Mouse (Mus musculus): ENCODE results near the gene Ptma.

Ptma gene

GRCm38 (mm10) chr1:86551299-86551698 lies 24.8 kb downstream of the Ptma start:
- no peak for DNase-seq (ENCODE audit: low read depth)

GRCm38 (mm10) chr1:86551877-86552276 lies 25.4 kb downstream of the Ptma start:
- DNase-seq (ENCODE audit: low read depth), result no peak

- DNase-seq (ENCODE audit: low read depth), result no peak
Measured at GRCm38 (mm10) chr1:86555665-86556064, 29.1 kb downstream of the Ptma start.

GRCm38 (mm10) chr1:86557872-86558271 lies 31.3 kb downstream of the Ptma start:
- DNase-seq (ENCODE audit: low read depth), result peak; percentile 84

- no peak for DNase-seq (ENCODE audit: low read depth)
Measured at GRCm38 (mm10) chr1:86559232-86559631, 32.7 kb downstream of the Ptma start.

GRCm38 (mm10) chr1:86562663-86563062 lies 36.1 kb downstream of the Ptma start:
- no peak for DNase-seq (ENCODE audit: low read depth)

GRCm38 (mm10) chr1:86568409-86568808 lies 41.9 kb downstream of the Ptma start:
- DNase-seq (ENCODE audit: low read depth), result no peak

- peak; percentile 28 for DNase-seq (ENCODE audit: low read depth)
Measured at GRCm38 (mm10) chr1:86569292-86569860, 42.9 kb downstream of the Ptma start.

- DNase-seq (ENCODE audit: low read depth), result peak; percentile 90
Measured at GRCm38 (mm10) chr1:86571381-86571780, 44.9 kb downstream of the Ptma start.

- no peak for DNase-seq (ENCODE audit: low read depth)
Measured at GRCm38 (mm10) chr1:86571941-86572340, 45.4 kb downstream of the Ptma start.

Data from 416B (cell line).